Mouse (Mus musculus): ENCODE results near the gene Tagln.

The Tagln gene

DNA sequence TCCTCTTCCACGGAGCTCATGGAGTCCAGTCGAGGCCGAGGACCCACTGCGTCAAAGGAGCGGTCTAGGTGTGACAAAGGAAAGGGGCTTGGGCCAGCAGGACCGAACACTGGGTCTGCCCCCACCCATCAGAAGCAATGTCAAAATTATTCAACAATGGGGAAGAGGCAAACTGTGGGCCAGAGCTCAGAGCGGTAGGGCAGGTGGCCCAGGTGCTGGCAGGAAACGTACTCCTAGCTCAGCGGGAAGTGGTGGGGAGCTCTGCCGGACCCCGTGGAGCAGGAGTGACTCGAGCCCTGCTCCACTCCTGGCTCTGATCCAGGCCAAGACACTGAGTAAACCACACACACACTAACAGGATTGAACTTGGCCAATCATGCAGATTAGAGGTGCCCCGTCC, 9.9 kb upstream of the Tagln start:
- no peak for DNase-seq

DNA sequence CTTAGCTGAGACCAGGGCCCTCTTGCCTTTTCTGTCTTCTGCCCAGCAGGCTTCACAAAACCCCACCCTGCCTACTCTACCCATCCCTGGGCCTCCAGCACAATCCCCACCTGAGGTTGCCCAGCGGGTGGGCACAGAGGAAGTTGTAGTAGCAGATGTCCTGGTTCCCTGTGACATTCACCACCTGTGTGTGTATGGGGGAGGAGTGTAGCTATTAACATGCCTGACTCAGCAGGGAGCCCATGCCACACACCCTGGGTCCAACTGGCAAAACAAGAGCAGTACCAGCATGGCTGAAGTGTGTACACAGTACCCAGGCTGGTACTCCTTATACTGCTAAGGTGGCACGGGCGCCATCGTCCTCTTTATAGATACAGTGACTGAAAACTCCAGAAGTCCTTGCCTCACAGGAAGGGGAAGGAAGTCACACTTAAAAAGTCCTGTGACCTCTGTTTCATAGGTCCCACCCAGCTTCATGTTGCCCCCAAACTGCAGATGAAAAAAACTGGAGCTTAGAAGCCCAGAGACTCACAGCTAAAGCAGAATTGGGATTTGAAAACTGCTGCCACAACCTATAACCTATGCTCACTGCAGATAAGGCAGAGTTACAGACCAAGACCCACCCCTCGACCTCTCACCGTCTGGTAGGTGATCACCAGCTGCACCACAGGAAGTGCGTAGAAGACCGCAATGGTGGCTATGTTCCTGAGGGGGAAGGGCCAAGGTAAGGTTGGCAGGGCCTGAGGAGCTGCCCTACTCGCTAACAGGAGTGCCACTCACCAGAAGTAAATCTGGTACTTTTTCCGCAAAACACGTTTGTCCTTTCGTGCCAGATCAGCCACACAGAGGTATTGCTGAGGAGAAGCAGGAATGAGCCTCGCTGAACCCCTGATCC, 8.9 kb upstream of the Tagln start:
- DNase-seq = no peak

DNA sequence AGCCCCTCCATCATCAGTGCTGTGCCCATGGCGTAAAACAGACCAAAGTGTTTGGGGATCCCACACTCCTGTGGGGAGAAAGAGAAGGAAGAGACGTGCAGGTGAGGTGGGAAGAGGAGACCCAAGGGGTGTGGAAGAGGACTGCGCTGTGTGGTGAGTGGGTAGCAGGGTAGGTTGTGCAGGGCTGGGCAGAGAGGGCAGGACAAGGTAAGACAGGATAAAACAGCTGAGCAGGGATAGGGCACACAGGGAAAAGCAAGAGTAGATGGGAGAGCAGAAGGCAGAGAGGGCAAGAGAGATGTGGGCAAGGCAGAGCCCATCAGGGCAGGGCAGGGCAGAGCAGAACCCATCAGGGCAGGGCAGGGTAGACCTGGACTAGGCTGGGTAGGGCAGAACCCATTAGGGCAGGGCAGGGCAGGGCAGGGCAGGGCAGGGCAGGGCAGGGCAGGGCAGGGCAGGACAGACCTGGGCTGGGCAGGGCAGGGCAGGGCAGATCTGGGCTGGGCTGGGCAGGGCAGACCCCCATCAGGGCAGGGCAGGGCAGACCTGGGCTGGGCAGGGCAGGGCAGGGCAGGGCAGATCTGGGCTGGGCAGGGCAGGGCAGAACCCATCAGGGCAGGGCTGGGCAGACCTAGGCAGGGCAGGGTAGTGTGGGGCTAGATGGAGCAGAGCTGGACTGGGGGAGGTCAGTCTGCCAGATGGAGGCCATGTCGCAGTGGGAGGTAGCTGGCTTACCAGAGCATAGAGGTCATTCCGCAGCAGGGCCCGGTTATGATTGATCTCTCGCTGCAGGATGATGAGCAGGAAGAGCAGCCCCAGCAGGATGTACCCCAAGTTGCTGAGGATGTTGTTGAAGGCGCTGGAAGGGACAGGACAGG, 8.0 kb upstream of the Tagln start:
- no peak for DNase-seq

DNA sequence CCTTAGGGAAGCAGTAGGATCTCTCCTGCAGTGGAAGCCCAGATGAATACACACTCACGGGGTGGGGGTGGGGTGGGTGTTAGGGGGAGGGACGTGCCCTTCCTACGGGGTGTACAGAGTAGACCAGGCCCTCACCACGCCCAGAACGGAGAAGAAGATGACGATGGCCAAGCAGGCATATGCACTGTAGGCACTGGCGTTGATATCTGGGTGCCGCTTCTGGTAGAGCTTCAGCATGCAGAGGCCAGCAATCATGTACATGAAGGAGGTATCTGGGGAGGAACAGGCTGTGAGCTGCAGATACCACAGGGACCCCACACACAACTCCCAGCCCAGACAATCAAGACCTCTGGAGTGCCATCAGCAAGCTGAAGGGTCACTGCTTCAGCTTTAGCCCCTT, 7.1 kb upstream of the Tagln start:
- no peak for DNase-seq

DNA sequence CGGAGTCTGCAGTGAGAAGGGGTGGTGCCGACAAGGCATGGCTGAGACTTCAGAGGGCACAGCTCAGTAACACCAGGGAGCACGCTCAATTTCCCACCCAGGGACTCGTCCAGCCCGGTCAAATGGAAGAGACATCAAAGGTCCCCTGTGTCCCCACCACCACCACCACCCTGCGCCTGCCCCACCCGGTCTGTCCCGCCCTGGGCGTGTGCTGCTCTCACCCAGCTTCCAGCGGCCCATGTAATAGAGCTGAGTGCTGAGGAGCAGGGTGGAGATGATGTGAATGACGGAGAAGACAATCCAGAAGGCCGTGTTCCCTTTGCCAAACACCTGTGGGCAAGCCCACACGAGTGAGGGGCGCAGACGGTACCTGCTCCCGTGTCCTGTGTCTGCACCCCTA, 6.6 kb upstream of the Tagln start:
- DNase-seq = no peak

DNA sequence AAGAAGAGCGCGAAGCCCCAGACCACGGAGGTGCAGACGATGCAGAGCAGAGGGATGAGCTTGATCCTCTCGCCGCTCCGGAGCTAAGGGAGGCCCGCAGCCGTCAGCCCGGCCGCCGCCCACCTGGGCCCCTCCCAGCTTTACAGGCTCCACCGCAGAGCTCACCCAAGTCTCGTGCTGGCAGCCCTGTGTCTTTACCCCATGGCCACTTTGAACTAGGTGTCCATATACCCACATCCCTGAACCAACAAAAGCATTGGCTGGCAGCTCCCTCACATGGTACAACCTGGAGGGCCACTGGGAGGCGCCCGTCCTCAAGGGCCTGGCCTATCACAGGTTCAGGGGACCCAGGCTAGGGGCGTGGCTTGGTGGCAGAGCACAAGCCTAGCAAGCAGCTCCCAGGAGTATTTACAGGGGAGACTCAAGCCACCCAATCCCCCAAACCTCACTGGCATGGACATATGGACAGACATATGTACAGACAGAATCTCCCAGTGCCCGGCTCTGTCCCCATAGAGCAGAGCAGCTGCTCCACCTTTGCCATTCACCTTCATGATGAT, 5.6 kb upstream of the Tagln start:
- DNase-seq = no peak

DNA sequence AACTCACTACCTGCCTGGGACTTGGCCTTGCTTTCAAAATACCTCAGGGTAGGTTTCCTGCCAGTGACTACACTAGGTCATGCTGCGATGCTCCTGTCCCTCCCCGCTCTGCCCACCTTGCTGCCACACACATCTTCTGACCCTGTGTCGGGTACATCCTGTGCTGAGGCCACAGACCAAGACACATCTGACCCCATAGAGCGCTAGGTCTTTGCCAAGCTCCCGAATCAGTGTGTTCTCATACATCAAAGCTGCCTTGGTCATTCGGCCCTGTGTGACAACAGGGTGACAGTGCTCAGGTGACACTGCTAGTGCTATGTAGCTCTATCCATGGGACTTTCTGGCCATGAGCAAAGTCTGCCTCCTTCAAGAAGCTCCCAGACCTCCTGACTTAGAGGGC, 3.9 kb upstream of the Tagln start:
- DNase-seq = no peak

DNA sequence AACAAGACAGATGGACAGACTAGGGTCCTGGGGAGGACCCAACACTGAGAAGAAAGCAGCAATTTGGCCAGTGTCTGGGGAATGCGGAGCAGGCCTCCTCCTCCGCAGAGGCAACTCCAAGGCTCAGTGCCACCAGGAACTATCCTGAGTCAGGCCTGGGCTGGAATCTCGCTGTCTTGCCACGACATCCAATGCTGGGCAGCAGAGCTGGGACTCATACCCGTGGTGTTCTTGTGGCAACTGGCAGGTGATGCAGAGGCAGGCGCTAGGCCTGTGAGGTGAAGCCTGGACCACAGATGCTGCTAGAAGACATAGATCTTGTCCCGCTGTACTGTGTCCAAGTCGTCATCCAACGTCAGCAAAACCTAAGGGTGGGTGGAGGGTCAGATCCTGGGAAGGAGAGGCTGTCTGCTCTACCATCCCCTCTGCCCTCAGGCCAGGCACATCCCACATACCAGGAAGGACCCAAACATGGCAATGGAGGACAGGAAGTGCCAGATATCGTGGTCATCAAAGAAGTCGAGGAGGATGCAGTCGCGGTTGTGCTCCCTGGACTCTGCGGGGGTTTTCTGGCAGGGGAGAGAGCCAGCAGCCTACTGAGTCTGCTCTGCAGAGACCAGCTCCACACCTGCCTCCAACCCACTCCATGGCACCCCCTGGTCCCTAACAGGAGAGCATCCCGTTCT, 3.2 kb upstream of the Tagln start:
- no peak for DNase-seq

DNA sequence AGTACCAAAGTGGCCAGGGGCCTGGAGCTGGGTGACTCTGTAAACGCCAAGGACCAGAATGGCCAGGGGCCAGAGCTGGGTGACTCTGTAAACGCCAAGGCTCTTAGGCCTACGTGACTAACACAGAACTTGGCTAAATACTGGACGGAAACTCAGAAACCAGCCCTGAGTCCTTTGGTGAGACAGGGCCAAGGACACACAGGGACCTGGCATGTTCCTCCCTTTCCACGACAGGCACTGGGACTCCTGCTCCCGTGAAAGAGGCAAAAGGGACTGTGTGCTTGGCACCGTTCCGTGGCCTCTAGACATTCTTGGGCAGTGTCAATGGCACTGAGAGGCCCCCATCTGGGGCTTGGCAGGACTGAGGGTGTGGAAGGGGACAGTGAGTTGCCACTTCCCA, 2.2 kb upstream of the Tagln start:
- DNase-seq = no peak

DNA sequence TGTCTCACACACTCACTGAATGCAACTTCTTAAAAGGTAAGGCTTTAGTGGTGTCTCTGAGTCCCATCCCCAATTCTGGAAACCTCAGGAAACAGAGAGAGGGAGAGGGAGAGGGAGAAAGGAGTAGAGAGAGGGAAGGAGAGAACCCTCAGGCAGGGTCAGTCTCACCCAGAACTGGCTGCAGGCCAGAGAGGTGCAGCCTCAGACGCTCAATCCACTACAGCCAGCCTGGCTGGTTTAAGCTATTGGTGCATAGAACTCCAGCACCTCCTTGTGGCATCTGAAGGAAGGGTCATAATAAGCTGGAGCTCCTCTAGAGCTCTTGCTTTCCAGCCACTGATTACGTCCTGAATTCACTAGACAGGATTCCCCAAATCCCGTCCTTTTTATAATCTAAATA, 1.0 kb upstream of the Tagln start:
- peak; percentile 56 for DNase-seq

DNA sequence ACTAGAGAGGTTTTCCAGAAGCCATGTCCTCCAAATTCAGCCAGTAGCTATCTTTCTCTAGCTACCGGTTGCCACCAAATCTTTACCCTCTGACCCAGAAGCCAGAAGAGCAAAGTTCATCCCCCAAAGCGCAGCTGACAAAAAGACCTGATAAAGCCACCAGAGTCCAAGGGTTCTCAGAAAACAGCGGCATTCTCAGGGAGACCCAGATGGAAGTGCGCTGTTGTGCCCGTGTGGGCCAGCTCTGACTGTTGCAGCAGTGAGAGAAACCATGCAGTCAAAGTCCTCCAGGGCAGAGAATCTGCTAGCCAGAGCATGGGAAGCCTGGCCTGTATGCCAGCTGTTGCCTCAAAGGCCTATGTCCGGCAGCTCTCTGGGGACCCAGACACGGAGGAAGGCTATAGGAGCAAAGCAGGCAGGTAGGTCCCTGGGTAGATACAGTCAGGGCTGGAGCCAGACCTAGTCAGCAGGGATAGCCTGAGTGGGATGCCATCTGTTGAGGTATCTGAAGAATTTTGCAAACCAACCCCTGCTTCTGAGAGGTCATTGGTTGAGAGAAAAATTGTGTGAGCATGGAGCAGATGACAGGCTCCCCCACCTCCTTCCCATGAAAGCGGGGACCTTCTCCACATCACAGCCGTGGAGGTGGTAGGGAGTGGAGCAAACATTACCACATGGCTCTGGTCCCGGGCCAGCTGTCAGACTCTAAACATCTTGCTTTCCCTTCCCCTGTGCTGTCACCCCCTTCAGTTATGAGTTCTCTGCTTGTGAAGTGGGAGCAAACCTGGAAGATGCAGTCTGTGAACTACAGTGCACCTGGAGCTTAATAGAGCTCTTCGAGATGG, 3.1 kb downstream of the Tagln start:
- DNase-seq = peak; percentile 58

DNA sequence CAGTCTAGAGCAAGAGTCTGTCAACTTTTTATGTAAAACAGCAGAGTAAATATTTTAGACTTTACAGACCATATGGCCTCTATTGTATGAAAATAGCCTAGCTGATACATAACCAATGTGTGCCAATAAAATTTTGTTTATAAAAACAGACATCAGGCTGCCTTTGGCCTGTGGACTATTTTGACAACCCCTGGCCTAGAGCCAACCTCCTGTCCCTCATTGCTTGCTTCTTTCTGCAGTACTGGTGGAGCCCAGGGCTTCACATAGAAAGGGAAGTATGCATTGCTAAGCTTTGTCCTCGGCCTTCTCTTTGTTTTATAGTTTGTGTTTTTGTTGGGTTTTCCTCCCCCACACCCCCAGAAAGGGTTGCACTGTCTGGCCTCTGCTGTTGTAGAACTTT, 3.9 kb downstream of the Tagln start:
- no peak for DNase-seq

DNA sequence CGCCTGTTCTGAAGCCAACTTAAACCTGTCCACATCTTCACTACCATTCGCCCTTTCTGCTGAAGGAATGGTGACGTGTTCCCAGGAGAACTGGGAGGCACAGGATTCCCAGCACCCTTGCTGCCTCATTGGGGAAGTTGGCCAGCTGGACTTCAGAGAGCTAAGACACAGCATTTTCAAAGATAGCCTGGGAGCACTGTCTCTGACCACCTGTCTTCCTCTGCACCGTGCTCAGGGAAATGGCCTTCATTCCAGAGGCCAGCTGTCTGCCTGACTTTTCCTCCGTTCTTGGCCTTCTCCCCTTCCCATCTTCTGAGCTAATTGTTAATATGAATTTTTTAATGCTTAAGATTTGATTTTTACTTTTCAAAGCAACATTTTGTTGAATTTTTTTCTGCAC, 6.6 kb downstream of the Tagln start:
- no peak for DNase-seq

DNA sequence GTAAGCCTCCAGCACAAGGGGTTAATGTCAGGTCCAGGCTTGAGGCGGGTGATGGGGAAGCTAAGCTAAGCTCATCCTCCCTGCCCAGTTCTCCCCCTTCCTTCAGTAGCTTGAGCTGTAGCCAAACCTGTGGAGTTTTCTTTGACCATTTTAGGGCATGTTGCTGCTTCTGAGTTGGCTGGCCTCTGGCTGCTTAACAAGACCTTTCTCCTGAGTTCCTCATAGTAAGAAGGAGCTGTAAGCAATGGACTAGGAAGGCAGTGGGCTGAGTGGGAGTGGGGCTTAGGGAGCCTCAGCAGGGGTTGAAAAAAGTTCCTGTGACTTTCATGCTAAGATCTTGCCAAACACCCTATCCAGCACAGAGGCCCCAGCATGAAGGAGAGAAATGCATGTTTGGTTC, 16.0 kb downstream of the Tagln start:
- DNase-seq = no peak

DNA sequence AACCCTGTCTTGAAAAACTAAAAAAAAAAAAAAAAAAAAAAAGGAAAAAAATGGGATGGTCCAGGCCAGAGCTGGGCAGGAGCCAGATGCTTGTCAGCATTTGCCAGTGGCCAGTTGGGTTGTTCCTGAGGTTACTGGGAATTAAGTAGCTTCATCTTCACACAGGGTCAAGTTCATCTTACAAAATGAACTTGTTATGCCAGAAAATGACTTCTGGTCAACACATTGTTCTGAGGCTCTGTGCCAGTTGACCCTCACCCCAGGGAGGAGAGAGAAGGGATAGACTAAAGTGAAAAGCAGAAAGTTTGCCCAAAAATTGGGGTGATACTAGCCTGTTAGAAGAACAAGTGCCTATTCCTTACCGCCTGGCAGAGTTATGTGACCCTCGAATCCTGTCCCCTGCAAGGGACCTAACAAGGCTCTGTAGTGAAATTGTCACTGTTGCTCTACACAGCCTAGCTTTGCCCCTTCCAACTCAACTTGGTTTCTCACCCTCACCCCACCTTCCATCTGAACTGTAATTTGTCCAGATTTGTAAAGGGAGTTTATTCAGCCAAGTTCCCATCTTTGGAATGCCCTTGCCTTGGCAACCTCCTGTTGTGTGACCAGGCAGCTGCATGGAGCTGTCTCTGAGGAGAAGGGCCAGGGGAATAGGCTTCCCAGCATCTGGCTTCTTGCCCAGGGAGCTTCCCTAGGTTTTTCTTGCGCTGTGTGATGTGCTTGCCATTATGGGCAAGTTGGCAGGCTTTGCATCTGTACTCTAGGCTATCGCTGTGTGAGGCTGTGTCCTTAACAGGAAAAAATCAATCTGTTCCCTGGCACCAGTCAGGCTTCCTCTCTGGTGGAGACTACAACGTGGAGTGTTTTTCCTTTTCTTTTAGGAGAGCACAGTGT, 18.6 kb downstream of the Tagln start:
- peak; percentile 60 for DNase-seq

DNA sequence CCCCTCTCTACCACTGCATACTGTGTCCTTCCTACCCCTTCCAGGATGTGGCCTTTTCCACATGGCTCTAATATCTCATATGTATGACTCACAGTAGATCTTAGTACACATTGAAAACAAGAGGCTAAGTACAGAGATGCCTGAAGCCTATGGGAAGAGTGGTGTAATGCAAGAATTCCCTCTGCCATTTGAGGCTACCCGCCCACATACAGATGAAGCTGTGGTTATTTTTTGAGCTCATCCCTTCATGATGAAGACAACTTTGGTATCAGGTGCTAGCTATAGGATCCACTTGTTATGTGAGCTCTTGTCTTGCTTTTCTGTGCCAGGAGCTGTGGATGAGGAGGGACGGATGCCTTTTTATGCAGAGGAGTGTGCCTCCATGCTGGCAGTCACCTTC, 20.2 kb downstream of the Tagln start:
- no peak for DNase-seq

DNA sequence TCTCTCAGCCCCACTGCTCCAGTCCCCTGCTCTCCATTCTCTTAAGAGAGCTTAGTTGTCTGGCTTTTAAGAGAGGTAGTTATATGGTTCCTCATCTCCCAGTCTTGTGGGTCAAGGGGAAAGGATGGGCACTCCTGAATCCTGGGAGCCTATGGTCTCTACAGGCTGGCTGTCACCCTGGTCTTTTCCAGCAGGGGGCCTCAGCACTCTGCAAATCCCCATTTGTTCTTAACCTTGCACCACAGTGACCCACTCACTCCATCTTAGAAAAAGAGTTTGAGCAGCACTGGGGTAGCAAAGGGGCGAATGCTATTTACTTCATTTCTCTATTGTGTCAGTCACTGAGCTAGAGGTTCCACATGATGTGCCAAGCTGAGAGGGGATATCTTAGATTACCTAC, 24.2 kb downstream of the Tagln start:
- DNase-seq = peak; percentile 50

DNA sequence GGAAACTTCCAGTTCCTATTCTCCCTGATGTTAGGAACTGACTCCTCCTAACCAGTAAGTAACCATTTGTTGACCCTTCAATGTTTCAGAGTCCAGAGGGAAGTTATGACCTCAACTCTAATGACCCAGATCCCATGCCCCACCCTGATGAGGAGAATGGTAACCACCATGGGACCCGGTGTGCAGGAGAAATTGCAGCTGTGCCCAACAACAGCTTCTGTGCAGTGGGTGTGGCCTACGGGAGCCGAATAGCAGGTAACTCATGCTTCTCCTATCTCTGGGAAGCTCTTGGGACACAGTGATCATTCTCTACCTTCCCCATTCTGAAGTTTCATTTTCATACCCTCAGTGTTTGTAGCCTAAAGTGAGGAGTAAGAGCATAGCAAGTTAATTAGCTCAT, 24.9 kb downstream of the Tagln start:
- DNase-seq = no peak

DNA sequence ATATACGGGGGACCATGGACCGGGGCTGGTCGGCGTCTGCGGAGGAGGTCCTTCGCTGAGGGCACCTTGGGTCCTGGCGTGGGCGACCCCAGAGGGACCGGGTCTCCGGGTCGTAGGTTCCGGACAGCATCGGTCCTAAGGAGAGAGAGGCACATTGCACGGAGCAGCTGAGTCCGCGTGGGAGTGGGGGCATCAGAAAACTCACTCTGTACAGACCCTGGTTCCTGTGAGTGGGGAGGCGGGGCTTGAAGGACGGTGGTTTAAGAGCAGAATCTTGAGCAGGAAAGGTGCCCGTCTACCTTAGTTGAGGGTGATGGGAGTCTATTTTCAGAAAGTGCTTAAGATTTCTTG, 28.8 kb downstream of the Tagln start:
- DNase-seq = no peak

DNA sequence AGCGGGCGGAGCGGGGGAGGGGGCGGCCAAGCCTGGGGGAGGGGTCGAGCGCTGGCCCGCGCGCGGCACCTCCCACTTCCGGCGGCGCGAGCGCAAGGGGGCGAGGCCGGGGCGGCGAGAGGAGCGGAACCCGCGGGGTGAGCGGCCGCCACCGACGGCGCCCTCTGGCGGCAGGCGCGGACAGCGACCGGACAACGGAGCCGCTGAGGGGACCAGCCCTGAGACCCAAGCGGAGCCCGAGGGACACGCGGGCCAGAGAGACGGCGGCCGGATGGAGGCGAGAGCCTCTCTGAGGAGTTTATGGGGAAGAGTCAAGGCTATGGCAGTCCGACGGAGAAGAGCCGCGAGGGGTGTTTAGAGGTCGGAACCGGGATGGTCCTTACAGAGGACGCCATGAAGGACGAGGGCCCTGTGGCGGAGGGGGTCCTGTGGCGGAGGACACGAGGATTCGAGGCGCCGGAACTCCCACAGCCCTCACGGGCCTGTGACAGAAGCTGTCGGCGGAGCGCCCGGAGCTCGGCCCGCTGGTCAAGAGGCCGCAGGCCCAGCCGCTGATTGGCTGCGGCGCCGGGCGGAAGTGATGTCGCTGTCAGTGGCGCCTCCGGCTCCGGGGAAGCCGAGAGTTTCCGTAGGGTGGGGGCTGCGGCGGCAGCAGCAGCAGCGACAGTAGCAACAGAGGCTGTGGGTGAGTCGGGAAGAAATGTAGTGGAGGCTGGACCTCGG, 29.3 kb downstream of the Tagln start, which contains the start of the genes Pcsk7 and Rnf214:
TSS of gene Pcsk7 (plus strand) at position 143 of the 723 bp plus-strand sequence.
TSS of gene Rnf214 (minus strand) at position 557 of the 723 bp plus-strand sequence.
- peak; percentile 90 for DNase-seq
